Mouse (Mus musculus) kidney, embryonic 15.5 days (tissue): Measurements from ENCODE around the gene Pygm. TPM values are rescaled to one million over a fixed set of nuclear protein-coding genes. Genes with fewer than 3 reads are reported as not detected.

Experiments
- ATAC-seq: fragments of 200-750 bp; cut with Nextera tagmentation; replicated peaks from 2 replicates; pipeline ENCODE4 v1.8.0; 2017; ENCODE audit warnings: moderate TSS enrichment; ENCODE audit not compliant: low FRiP score
- H3K27ac ChIP-seq: fragments of 300-500 bp; sonication (generic); 2 replicates; pipeline ENCODE4 v1.5.1; 2015; ENCODE audit warnings: mild to moderate bottlenecking, inconsistent platforms
- H3K27me3 ChIP-seq: fragments of 300-500 bp; sonication (generic); 2 replicates; pipeline ENCODE4 v1.6.1; 2015; ENCODE audit warnings: inconsistent platforms
- H3K36me3 ChIP-seq: fragments of 300-500 bp; sonication (generic); 2 replicates; pipeline ENCODE4 v1.6.1; 2015; ENCODE audit warnings: inconsistent platforms
- H3K4me1 ChIP-seq: fragments of 300-500 bp; sonication (generic); 2 replicates; pipeline ENCODE4 v1.6.1; 2015; ENCODE audit warnings: inconsistent platforms
- H3K4me2 ChIP-seq: fragments of 300-500 bp; sonication (generic); 2 replicates; pipeline ENCODE4 v1.6.1; 2015; ENCODE audit warnings: moderate library complexity, mild to moderate bottlenecking, inconsistent platforms
- H3K4me3 ChIP-seq: fragments of 300-500 bp; sonication (generic); replicated peaks from 2 replicates; pipeline ENCODE4 v1.5.1; 2015; ENCODE audit warnings: mild to moderate bottlenecking, inconsistent platforms
- H3K9ac ChIP-seq: fragments of 300-500 bp; sonication (generic); 2 replicates; pipeline ENCODE4 v1.6.1; 2015; ENCODE audit warnings: mild to moderate bottlenecking, inconsistent platforms
- H3K9me3 ChIP-seq: fragments of 300-500 bp; sonication (generic); replicated peaks from 2 replicates; pipeline ENCODE4 v1.6.1; 2016; ENCODE audit warnings: inconsistent platforms
- WGBS: fragments of 180-500 bp; shearing (Covaris S2); methylation state at CpG from one replicate; pipeline ENCODE4 v1.1.7; 2015; ENCODE audit warnings: mixed read lengths; 5-methylcytosine and 5-hydroxymethylcytosine counted together
- polyA plus RNA-seq: library from polyadenylated mRNA; unstranded; fragments of >200 nt; fragmentation: Nextera tagmentation; extraction: Ambion mirVana; gene quantifications from 2 replicates; pipeline ENCODE4 v1.2.1, GENCODE M21; 2015

Gene Pygm
- polyA plus RNA-seq, 1 experiment from 2014 or later, result 28.2 TPM

GRCm38 (mm10) chr19:6361291-6361690 lies 22.9 kb upstream of the Pygm start:
- 90% methylated on average over 3 of the region's 3 CpGs for WGBS
- Histone ChIP-seq H3K9me3 (no peaks in the 10 kb centered on the region), H3K27me3 (no peaks in the 10 kb centered on the region), H3K4me3 (no peak overlapping the region), H3K36me3 (peaks cover 18% of the 10 kb centered on the region), H3K27ac (no peak overlapping the region), H3K9ac (no peak overlapping the region), H3K4me2 (no peak overlapping the region), H3K4me1 (peaks cover 22% of the 10 kb centered on the region)
- no peak for ATAC-seq

DNA sequence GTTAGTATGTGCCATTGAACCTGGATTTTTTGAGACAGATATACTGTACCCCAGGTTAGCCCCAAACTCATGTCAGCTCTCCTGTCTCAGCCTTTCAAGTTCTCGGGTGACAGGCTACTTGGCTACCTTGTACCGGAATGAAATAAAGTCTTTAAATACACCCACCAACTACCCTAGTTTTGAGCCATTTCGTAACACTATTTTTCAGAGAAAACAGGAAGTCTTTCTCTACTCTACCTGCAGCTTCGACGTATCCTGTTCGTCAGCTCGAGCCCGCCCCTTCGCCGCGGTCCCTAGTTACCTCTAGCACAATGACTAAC lies 21.1 kb upstream of the Pygm start:
- H3K4me2 ChIP-seq, result peak overlapping the region; percentile 80
- H3K9ac ChIP-seq, result peak overlapping the region; percentile 41
- peaks cover 36% of the 10 kb centered on the region for H3K36me3 ChIP-seq
- WGBS, result 1% methylated on average over 11 of the region's 11 CpGs
- no peak for ATAC-seq
- no peaks in the 10 kb centered on the region for H3K27me3 ChIP-seq
- peaks cover 31% of the 10 kb centered on the region for H3K4me1 ChIP-seq
- peak overlapping the region; percentile 96 for H3K4me3 ChIP-seq
- no peaks in the 10 kb centered on the region for H3K9me3 ChIP-seq
- H3K27ac ChIP-seq, result peak overlapping the region; percentile 98

DNA sequence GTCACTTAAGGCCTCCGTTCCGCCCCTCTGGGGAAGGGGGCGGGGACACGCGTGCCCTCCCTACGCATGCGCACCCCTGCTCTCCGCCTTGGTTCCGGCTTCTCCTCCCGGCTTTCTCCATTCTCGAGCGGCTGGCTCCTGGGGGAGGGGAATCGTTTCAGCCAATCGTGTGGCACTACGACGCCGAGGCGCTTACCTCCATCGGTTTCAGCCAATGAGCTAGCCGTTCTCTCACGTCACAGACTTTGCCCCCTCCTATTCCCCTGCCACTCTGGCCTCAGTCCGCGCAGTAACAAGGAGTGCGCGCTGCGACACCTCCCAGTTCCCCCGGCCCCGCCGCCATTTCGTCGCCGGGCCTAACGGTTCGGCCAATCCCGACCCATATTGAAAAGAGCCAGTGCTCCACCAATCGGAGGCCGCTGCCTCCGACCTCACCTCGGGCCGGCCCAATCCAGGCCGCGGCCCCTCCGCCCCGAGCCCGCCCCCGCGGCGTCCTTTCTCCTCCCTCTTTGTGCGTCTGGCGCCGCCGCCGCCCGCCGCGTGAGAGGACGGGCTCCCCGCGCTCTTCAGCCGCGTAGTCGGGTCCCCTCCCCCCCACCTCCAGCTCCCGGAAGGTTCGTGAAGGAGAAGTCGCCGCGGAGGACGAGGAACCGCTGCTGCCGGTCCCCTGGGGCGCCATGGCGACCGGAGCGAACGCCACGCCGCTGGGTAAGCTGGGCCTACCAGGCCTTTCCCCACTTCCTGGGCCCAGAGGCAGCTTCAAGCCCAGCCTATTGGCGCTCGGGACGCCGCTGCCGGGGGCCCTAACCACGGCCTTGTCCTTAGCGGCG lies 20.6 kb upstream of the Pygm start, which contains the start of gene Sf1:
Sf1 (plus strand) TSS at position 280 of the 830 bp plus-strand sequence.
- Histone ChIP-seq H3K36me3 (peaks cover 42% of the 10 kb centered on the region), H3K27me3 (no peaks in the 10 kb centered on the region), H3K4me3 (peak within 1 kb of the TSS; percentile 96), H3K9me3 (no peaks in the 10 kb centered on the region), H3K9ac (peak within 1 kb of the TSS; percentile 99), H3K4me2 (peak within 1 kb of the TSS; percentile 80), H3K4me1 (peaks cover 31% of the 10 kb centered on the region), H3K27ac (peak within 1 kb of the TSS; percentile 98)
- peak; percentile 98 for ATAC-seq
- under 1% methylated on average over 84 of the region's 85 CpGs for WGBS

DNA sequence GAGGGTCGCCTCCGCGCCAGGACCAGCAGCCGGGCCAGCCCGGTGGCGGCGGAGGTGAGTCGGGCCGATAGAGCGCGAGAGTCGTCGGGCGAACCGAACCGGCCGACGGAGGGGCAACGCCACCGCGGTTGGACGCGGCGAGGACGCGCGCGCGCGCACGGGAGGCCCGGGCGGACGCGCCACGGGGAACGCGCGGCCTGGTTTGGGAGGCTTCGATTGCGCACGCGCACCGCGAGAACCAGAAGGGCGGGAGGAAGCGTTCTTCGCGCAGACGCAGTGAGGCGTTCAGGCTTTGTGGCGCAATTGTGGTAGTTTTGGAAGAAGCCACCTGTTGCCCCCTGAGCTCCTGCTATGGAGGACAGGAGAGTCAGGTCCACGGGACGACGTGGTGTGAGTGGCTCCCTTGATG lies 19.9 kb upstream of the Pygm start:
- Histone ChIP-seq H3K27me3 (no peaks in the 10 kb centered on the region), H3K9me3 (no peaks in the 10 kb centered on the region), H3K9ac (peak overlapping the region; percentile 99), H3K36me3 (peaks cover 48% of the 10 kb centered on the region), H3K4me1 (peaks cover 31% of the 10 kb centered on the region), H3K4me3 (peak overlapping the region; percentile 96), H3K4me2 (peak overlapping the region; percentile 80), H3K27ac (peak overlapping the region; percentile 98)
- peak; percentile 2; the same call in 1 of the 2 replicates for ATAC-seq
- WGBS, result under 1% methylated on average over 55 of the region's 55 CpGs

DNA sequence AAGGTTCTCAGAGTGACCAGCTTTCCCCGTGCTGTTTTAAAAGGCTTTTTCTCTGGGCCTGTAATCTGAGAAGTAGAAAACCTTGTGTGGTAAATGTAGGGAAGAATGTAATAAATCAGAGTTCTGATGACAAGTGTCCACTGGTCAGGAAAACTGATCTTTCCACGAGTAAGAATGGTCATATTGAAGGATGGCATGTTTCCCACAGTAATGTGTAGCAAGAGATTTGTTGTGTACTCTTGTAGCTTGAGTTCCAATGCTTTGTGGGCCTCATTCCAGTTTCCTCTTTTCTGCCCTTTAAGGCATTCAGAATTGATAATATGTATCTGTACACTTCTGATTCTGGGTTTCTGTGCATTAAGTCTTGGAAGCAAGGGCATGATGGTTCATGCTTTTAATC lies 19.4 kb upstream of the Pygm start:
- no peaks in the 10 kb centered on the region for H3K9me3 ChIP-seq
- H3K4me2 ChIP-seq, result peak overlapping the region; percentile 80
- H3K27me3 ChIP-seq, result no peaks in the 10 kb centered on the region
- H3K36me3 ChIP-seq, result peaks cover 53% of the 10 kb centered on the region
- peaks cover 31% of the 10 kb centered on the region for H3K4me1 ChIP-seq
- peak overlapping the region; percentile 96 for H3K4me3 ChIP-seq
- H3K27ac ChIP-seq, result peak overlapping the region; percentile 98; the same call in 1 of the 2 replicates
- peak overlapping the region; percentile 99 for H3K9ac ChIP-seq
- 0% methylated on average over 2 of the region's 2 CpGs for WGBS
- ATAC-seq, result no peak

DNA sequence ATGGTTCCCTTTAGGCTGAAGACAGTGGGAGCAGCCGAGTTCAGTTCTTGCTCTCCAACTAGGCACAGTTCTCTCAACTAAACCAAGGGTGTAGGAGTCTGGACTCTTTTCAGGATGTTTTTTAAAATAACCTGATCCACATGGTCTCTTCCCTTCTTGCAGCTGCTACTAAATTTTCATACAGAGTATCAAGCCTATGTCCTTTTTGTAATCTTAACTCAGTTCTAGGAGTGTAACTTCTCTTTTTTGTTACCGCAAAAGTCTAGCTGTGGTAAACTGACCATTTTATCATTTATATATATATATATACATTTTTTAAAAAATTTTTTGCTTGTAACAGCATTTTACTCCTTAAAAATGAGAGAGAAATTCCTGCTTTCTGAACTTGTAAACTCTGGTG lies 14.0 kb upstream of the Pygm start:
- Histone ChIP-seq H3K36me3 (peaks cover 98% of the 10 kb centered on the region), H3K27ac (no peak overlapping the region), H3K27me3 (no peaks in the 10 kb centered on the region), H3K4me2 (no peak overlapping the region), H3K9me3 (no peaks in the 10 kb centered on the region), H3K4me3 (no peak overlapping the region), H3K9ac (no peak overlapping the region), H3K4me1 (peaks cover 19% of the 10 kb centered on the region)
- 92% methylated on average over 2 of the region's 2 CpGs for WGBS
- ATAC-seq, result no peak

- H3K4me3 ChIP-seq, result no peak overlapping the region
- H3K27me3 ChIP-seq, result no peaks in the 10 kb centered on the region
- WGBS, result 92% methylated on average over 3 of the region's 3 CpGs
- H3K9me3 ChIP-seq, result no peaks in the 10 kb centered on the region
- no peak overlapping the region for H3K9ac ChIP-seq
- no peak for ATAC-seq
- peaks cover 99% of the 10 kb centered on the region for H3K36me3 ChIP-seq
- H3K4me2 ChIP-seq, result no peak overlapping the region
- no peak overlapping the region for H3K27ac ChIP-seq
- H3K4me1 ChIP-seq, result peaks cover 1% of the 10 kb centered on the region; the same call in 1 of the 2 replicates
These were observed 11.8 kb upstream of the Pygm start for GRCm38 (mm10) chr19:6372433-6372832.

GRCm38 (mm10) chr19:6373539-6374400 lies 10.4 kb upstream of the Pygm start:
- H3K9me3 ChIP-seq, result no peaks in the 10 kb centered on the region
- no peaks in the 10 kb centered on the region for H3K27me3 ChIP-seq
- no peak overlapping the region for H3K4me3 ChIP-seq
- H3K36me3 ChIP-seq, result peaks cover 99% of the 10 kb centered on the region
- no peak overlapping the region for H3K4me2 ChIP-seq
- 0 out of 2 replicates have a peak, but pooled peaks have one; percentile 19 for ATAC-seq
- 64% methylated on average over 12 of the region's 12 CpGs for WGBS
- no peak overlapping the region for H3K27ac ChIP-seq
- H3K4me1 ChIP-seq, result no peaks in the 10 kb centered on the region
- no peak overlapping the region for H3K9ac ChIP-seq

GRCm38 (mm10) chr19:6374571-6374970 lies 9.6 kb upstream of the Pygm start:
- Histone ChIP-seq H3K9me3 (no peaks in the 10 kb centered on the region), H3K4me3 (no peak overlapping the region), H3K27me3 (no peaks in the 10 kb centered on the region), H3K36me3 (peaks cover 100% of the 10 kb centered on the region), H3K9ac (no peak overlapping the region), H3K4me1 (no peaks in the 10 kb centered on the region), H3K4me2 (no peak overlapping the region), H3K27ac (no peak overlapping the region)
- ATAC-seq, result no peak
- WGBS, result 92% methylated on average over 10 of the region's 10 CpGs

DNA sequence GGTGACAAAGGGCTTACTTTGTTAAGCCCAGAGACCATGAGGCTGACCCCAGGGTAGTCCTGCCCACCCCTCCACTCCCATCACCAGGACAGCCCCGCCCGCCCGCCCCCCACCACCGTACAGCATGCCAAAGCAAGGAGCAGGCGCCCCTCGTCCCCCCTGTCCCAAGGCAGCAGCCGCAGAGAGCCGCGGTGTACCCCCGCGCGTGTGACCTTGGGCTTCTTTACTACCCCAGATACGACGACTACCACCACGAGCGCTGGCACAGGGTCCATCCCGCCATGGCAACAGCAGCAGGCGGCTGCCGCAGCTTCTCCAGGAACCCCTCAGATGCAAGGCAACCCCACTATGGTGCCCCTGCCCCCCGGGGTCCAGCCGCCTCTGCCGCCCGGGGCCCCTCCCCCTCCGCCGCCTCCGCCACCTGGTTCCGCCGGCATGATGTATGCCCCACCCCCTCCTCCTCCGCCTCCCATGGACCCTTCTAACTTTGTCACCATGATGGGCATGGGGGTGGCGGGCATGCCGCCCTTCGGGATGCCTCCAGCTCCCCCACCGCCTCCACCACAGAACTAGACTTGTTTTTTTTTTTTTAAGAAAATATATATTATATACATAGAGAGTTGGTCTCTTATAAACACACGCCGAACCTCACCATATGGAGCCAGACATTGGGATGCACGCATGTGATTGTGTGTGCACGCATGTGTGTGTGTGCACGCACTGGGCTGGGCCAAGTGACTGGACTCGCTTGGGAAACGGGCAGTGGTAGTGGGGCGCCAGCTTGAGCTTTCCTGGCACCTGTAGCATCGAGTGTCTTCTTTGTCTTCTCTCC lies 8.6 kb upstream of the Pygm start:
- no peak overlapping the region for H3K4me3 ChIP-seq
- peak; percentile 47 for ATAC-seq

GRCm38 (mm10) chr19:6376255-6376564 lies 8.0 kb upstream of the Pygm start:
- WGBS, result 80% methylated on average over 14 of the region's 14 CpGs
- H3K27ac ChIP-seq, result no peak overlapping the region
- no peak for ATAC-seq

More for the DNA sequence above, 8.6 kb upstream of the Pygm start:
- no peaks in the 10 kb centered on the region for H3K9me3 ChIP-seq
- WGBS, result 94% methylated on average over 40 of the region's 42 CpGs
- no peaks in the 10 kb centered on the region for H3K27me3 ChIP-seq
- H3K4me1 ChIP-seq, result no peaks in the 10 kb centered on the region
- no peak overlapping the region for H3K9ac ChIP-seq
- peaks cover 94% of the 10 kb centered on the region for H3K36me3 ChIP-seq
- H3K4me2 ChIP-seq, result no peak overlapping the region
- H3K27ac ChIP-seq, result no peak overlapping the region

More at GRCm38 (mm10) chr19:6376255-6376564, 8.0 kb upstream of the Pygm start:
- Histone ChIP-seq H3K9ac (no peak overlapping the region), H3K9me3 (no peaks in the 10 kb centered on the region), H3K4me1 (no peaks in the 10 kb centered on the region), H3K36me3 (peaks cover 88% of the 10 kb centered on the region), H3K27me3 (no peaks in the 10 kb centered on the region), H3K4me3 (no peak overlapping the region), H3K4me2 (no peak overlapping the region)
